Mouse (Mus musculus): ENCODE results near the gene Bcl2l12. TPM values are rescaled to one million over a fixed set of nuclear protein-coding genes. Genes with fewer than 3 reads are reported as not detected.

Gene Bcl2l12
- polyA plus RNA-seq, 1 experiment from 2014 or later: 83.9 TPM

- Histone ChIP-seq H3K36me3 (replicated peaks) (peaks cover 58% of the 10 kb centered on the region), H3K4me1 (peaks cover 7% of the 10 kb centered on the region; the same call in 1 of the 2 replicates), H3K27me3 (ENCODE audit: poor library complexity, severe bottlenecking) (no peaks in the 10 kb centered on the region), H3K9me3 (no peaks in the 10 kb centered on the region), H3K27ac (no peak overlapping the region), H3K4me3 (no peak overlapping the region)
- no peak for DNase-seq (ENCODE audit: extremely low spot score, low spot score)
- 92% methylated on average over 10 of the region's 10 CpGs for WGBS
Measured at GRCm38 (mm10) chr7:44959874-44960511, 38.5 kb downstream of the Bcl2l12 start.

- H3K27me3 ChIP-seq (ENCODE audit: poor library complexity, severe bottlenecking): no peaks in the 10 kb centered on the region
- H3K4me3 ChIP-seq: no peak overlapping the region
- no peaks in the 10 kb centered on the region for H3K9me3 ChIP-seq
- no peak for DNase-seq (ENCODE audit: extremely low spot score, low spot score)
- WGBS: 85% methylated on average over 8 of the region's 8 CpGs
- peaks cover 7% of the 10 kb centered on the region; the same call in 1 of the 2 replicates for H3K4me1 ChIP-seq
- peaks cover 54% of the 10 kb centered on the region for H3K36me3 ChIP-seq (replicated peaks)
- no peak overlapping the region for H3K27ac ChIP-seq
Measured at GRCm38 (mm10) chr7:44959281-44959680, 39.2 kb downstream of the Bcl2l12 start.

GRCm38 (mm10) chr7:44958208-44958607 lies 40.3 kb downstream of the Bcl2l12 start:
- H3K27me3 ChIP-seq (ENCODE audit: poor library complexity, severe bottlenecking): no peaks in the 10 kb centered on the region
- no peak overlapping the region for H3K4me3 ChIP-seq
- 63% methylated on average over 7 of the region's 7 CpGs for WGBS
- H3K27ac ChIP-seq: no peak overlapping the region
- peaks cover 44% of the 10 kb centered on the region for H3K36me3 ChIP-seq (replicated peaks)
- DNase-seq (ENCODE audit: extremely low spot score, low spot score): no peak
- no peaks in the 10 kb centered on the region for H3K9me3 ChIP-seq
- H3K4me1 ChIP-seq: peaks cover 7% of the 10 kb centered on the region

GRCm38 (mm10) chr7:44957183-44957835 lies 41.2 kb downstream of the Bcl2l12 start:
- Histone ChIP-seq H3K4me3 (no peak overlapping the region), H3K27me3 (ENCODE audit: poor library complexity, severe bottlenecking) (0 out of 2 replicates have a peak, but pooled peaks cover 2% of the 10 kb centered on the region), H3K27ac (no peak overlapping the region), H3K36me3 (replicated peaks) (peaks cover 36% of the 10 kb centered on the region), H3K9me3 (no peaks in the 10 kb centered on the region), H3K4me1 (peaks cover 16% of the 10 kb centered on the region)
- peak; percentile 12 for DNase-seq (ENCODE audit: extremely low spot score, low spot score)
- 80% methylated on average over 20 of the region's 20 CpGs for WGBS

- Histone ChIP-seq H3K27me3 (ENCODE audit: poor library complexity, severe bottlenecking) (peaks cover 12% of the 10 kb centered on the region), H3K36me3 (replicated peaks) (peaks cover 26% of the 10 kb centered on the region), H3K27ac (no peak overlapping the region), H3K9me3 (no peaks in the 10 kb centered on the region), H3K4me3 (no peak overlapping the region), H3K4me1 (peaks cover 26% of the 10 kb centered on the region)
- DNase-seq (ENCODE audit: extremely low spot score, low spot score): peak; percentile 14
- WGBS: 67% methylated on average over 6 of the region's 6 CpGs
Measured at GRCm38 (mm10) chr7:44956266-44956665, 42.2 kb downstream of the Bcl2l12 start.

- peaks cover 32% of the 10 kb centered on the region for H3K4me1 ChIP-seq
- WGBS: 58% methylated on average over 5 of the region's 5 CpGs
- H3K27ac ChIP-seq: no peak overlapping the region
- H3K9me3 ChIP-seq: no peaks in the 10 kb centered on the region
- H3K4me3 ChIP-seq: no peak overlapping the region
- H3K36me3 ChIP-seq (replicated peaks): peaks cover 19% of the 10 kb centered on the region
- peak; percentile 7 for DNase-seq (ENCODE audit: extremely low spot score, low spot score)
- H3K27me3 ChIP-seq (ENCODE audit: poor library complexity, severe bottlenecking): peaks cover 18% of the 10 kb centered on the region
Measured at GRCm38 (mm10) chr7:44955628-44956027, 42.9 kb downstream of the Bcl2l12 start.

GRCm38 (mm10) chr7:44954091-44954885 lies 44.2 kb downstream of the Bcl2l12 start:
- Histone ChIP-seq H3K4me3 (no peak overlapping the region), H3K4me1 (peaks cover 32% of the 10 kb centered on the region), H3K36me3 (replicated peaks) (peaks cover 8% of the 10 kb centered on the region), H3K27ac (no peak overlapping the region), H3K27me3 (ENCODE audit: poor library complexity, severe bottlenecking) (peaks cover 31% of the 10 kb centered on the region), H3K9me3 (no peaks in the 10 kb centered on the region)
- peak; percentile 14 for DNase-seq (ENCODE audit: extremely low spot score, low spot score)
- 82% methylated on average over 12 of the region's 12 CpGs for WGBS

GRCm38 (mm10) chr7:44953561-44953960 lies 45.0 kb downstream of the Bcl2l12 start:
- Histone ChIP-seq H3K27me3 (ENCODE audit: poor library complexity, severe bottlenecking) (peaks cover 35% of the 10 kb centered on the region), H3K9me3 (no peaks in the 10 kb centered on the region), H3K36me3 (replicated peaks) (peaks cover under 1% of the 10 kb centered on the region; the same call in 1 of the 2 replicates), H3K4me1 (peaks cover 32% of the 10 kb centered on the region), H3K4me3 (0 out of 2 replicates have a peak overlapping the region, but pooled peaks have one; percentile 7), H3K27ac (0 out of 2 replicates have a peak overlapping the region, but pooled peaks have one; percentile 36)
- WGBS: 59% methylated on average over 14 of the region's 14 CpGs
- DNase-seq (ENCODE audit: extremely low spot score, low spot score): no peak

GRCm38 (mm10) chr7:44952611-44953306 lies 45.8 kb downstream of the Bcl2l12 start:
- Histone ChIP-seq H3K27me3 (ENCODE audit: poor library complexity, severe bottlenecking) (peaks cover 41% of the 10 kb centered on the region), H3K9me3 (no peaks in the 10 kb centered on the region), H3K27ac (peak overlapping the region; percentile 83), H3K36me3 (replicated peaks) (no peaks in the 10 kb centered on the region), H3K4me1 (peaks cover 37% of the 10 kb centered on the region), H3K4me3 (peak overlapping the region; percentile 55)
- peak; percentile 94 for DNase-seq (ENCODE audit: extremely low spot score, low spot score)
- 7% methylated on average over 24 of the region's 24 CpGs for WGBS

GRCm38 (mm10) chr7:44951960-44952359 lies 46.6 kb downstream of the Bcl2l12 start:
- WGBS: under 1% methylated on average over 10 of the region's 10 CpGs
- peak; percentile 62 for DNase-seq (ENCODE audit: extremely low spot score, low spot score)
- H3K27ac ChIP-seq: peak overlapping the region; percentile 83

GRCm38 (mm10) chr7:44949922-44950321 lies 48.6 kb downstream of the Bcl2l12 start:
- 78% methylated on average over 6 of the region's 6 CpGs for WGBS
- Histone ChIP-seq H3K4me1 (peaks cover 31% of the 10 kb centered on the region), H3K27ac (no peak overlapping the region), H3K4me3 (no peak overlapping the region), H3K27me3 (ENCODE audit: poor library complexity, severe bottlenecking) (peaks cover 41% of the 10 kb centered on the region), H3K36me3 (replicated peaks) (no peaks in the 10 kb centered on the region), H3K9me3 (no peaks in the 10 kb centered on the region)
- no peak for DNase-seq (ENCODE audit: extremely low spot score, low spot score)

More at GRCm38 (mm10) chr7:44951960-44952359, 46.6 kb downstream of the Bcl2l12 start:
- no peaks in the 10 kb centered on the region for H3K36me3 ChIP-seq (replicated peaks)
- H3K9me3 ChIP-seq: no peaks in the 10 kb centered on the region
- H3K4me1 ChIP-seq: peaks cover 33% of the 10 kb centered on the region
- peaks cover 41% of the 10 kb centered on the region for H3K27me3 ChIP-seq (ENCODE audit: poor library complexity, severe bottlenecking)
- H3K4me3 ChIP-seq: peak overlapping the region; percentile 55

- no peaks in the 10 kb centered on the region; the same call in 1 of the 2 replicates for H3K27me3 ChIP-seq (ENCODE audit: poor library complexity, severe bottlenecking)
- no peak within 1 kb of the TSS for H3K4me3 ChIP-seq
- no peak for DNase-seq (ENCODE audit: extremely low spot score, low spot score)
- WGBS: 83% methylated on average over 7 of the region's 7 CpGs
- H3K27ac ChIP-seq: no peak within 1 kb of the TSS; the same call in 1 of the 2 replicates
- no peaks in the 10 kb centered on the region for H3K9me3 ChIP-seq
- H3K4me1 ChIP-seq: 0 out of 2 replicates have a peak, but pooled peaks cover 1% of the 10 kb centered on the region
- no peaks in the 10 kb centered on the region for H3K36me3 ChIP-seq (replicated peaks)
Measured at GRCm38 (mm10) chr7:44942904-44943303, 55.6 kb downstream of the Bcl2l12 start, which contains the start of gene Tsks. Gene Tsks, plus strand, starts transcription at chr7:44943204.

All from forebrain, embryonic 10.5 days (tissue).